Mouse (Mus musculus): ENCODE measurements at regions not wholly inside any gene's neighbourhood (a gene's known extent, or its start where the extent isn't known, plus 50 kb on each side); places are given as distances from the start of the nearest gene placed in this dataset.

- DNase-seq, result no peak
Measured at GRCm38 (mm10) chr10:20776640-20777413, 51.9 kb upstream of the Pde7b start.

DNA sequence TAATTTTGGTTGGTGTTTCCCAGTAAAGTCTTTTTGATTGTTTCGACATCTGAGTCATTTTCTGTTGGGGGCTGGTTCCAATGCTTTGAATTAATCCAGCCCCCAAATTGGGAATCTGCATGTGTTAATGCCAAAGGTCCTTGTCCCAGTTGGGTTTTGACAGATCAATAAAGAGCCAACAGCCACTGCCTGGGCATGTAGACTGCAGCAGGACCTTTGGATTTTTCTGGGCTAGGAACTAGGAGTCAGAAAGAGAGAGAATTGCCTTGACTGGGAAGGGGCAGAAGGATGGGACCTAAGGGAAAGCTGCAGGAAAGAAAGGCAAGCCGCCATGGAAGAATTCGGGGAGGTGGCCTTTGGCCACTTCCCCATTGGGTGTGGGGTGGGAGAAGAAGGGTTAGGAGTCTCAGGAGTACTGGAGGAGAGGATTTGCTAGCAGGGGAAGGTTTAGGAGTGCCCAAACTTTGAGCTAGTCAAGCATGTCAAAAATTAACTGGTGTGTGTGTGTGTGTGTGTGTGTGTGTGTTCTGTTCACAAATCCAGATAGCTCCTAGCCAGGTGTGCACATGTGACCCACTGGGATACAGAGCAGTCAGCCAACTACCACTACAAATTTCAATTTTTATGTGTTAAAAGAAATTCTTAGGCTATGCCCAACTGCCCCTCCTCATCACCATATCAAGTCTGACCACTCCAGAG, 51.0 kb upstream of the Pde7b start:
- DNase-seq, result no peak

Data from heart, adult 11 months (tissue).